Mouse (Mus musculus): Measurements from ENCODE around the gene Ereg.

Gene Ereg

GRCm38 (mm10) chr5:91074450-91074950 is at the start of gene Ereg:
Ereg (plus strand) TSS chr5:91074622.
- in situ Hi-C loops (cut with MboI; ENCODE audit: low pct_unique_long_range_greater_than_20kb in 1 of 2, low sequenced_read_pairs in 2 of 2, unreplicated experiment in 1 of 2): no loop called here

GRCm38 (mm10) chr5:91027164-91027563 is 47.3 kb upstream of the Ereg start, which contains the start of gene Epgn:
Epgn (plus strand) TSS chr5:91027464.
- in situ Hi-C loops (cut with MboI; ENCODE audit: low pct_unique_long_range_greater_than_20kb in 1 of 2, low sequenced_read_pairs in 2 of 2, unreplicated experiment in 1 of 2): no loop called here

GRCm38 (mm10) chr5:91027840-91028239 is 46.6 kb upstream of the Ereg start:
- in situ Hi-C loops (cut with MboI; ENCODE audit: low pct_unique_long_range_greater_than_20kb in 1 of 2, low sequenced_read_pairs in 2 of 2, unreplicated experiment in 1 of 2): no loop called here

- in situ Hi-C loops (cut with MboI; ENCODE audit: low pct_unique_long_range_greater_than_20kb in 1 of 2, low sequenced_read_pairs in 2 of 2, unreplicated experiment in 1 of 2): loop anchor here in 1 of 2 experiments (10.0 kb wide), 1 partner anchor 274 kb away; no protein-coding TSS in a partner anchor
Measured at GRCm38 (mm10) chr5:91030629-91031028, 43.8 kb upstream of the Ereg start.

GRCm38 (mm10) chr5:91035341-91035740 is 39.1 kb upstream of the Ereg start:
- in situ Hi-C loops (cut with MboI; ENCODE audit: low pct_unique_long_range_greater_than_20kb in 1 of 2, low sequenced_read_pairs in 2 of 2, unreplicated experiment in 1 of 2): loop anchor here in 1 of 2 experiments (10.0 kb wide), 1 partner anchor 269 kb away; no protein-coding TSS in a partner anchor

- in situ Hi-C loops (cut with MboI; ENCODE audit: low pct_unique_long_range_greater_than_20kb in 1 of 2, low sequenced_read_pairs in 2 of 2, unreplicated experiment in 1 of 2): loop anchor here in 1 of 2 experiments (10.0 kb wide), 1 partner anchor 268 kb away; no protein-coding TSS in a partner anchor
Measured at GRCm38 (mm10) chr5:91036628-91037027, 37.8 kb upstream of the Ereg start.

GRCm38 (mm10) chr5:91037756-91038155 is 36.7 kb upstream of the Ereg start:
- in situ Hi-C loops (cut with MboI; ENCODE audit: low pct_unique_long_range_greater_than_20kb in 1 of 2, low sequenced_read_pairs in 2 of 2, unreplicated experiment in 1 of 2): loop anchor here in 1 of 2 experiments (10.0 kb wide), 1 partner anchor 267 kb away; no protein-coding TSS in a partner anchor

GRCm38 (mm10) chr5:91038547-91038946 is 35.9 kb upstream of the Ereg start:
- in situ Hi-C loops (cut with MboI; ENCODE audit: low pct_unique_long_range_greater_than_20kb in 1 of 2, low sequenced_read_pairs in 2 of 2, unreplicated experiment in 1 of 2): loop anchor here in 1 of 2 experiments (10.0 kb wide), 1 partner anchor 266 kb away; no protein-coding TSS in a partner anchor

GRCm38 (mm10) chr5:91038963-91039362 is 35.5 kb upstream of the Ereg start:
- in situ Hi-C loops (cut with MboI; ENCODE audit: low pct_unique_long_range_greater_than_20kb in 1 of 2, low sequenced_read_pairs in 2 of 2, unreplicated experiment in 1 of 2): loop anchor here in 1 of 2 experiments (10.0 kb wide), 1 partner anchor 266 kb away; no protein-coding TSS in a partner anchor

- in situ Hi-C loops (cut with MboI; ENCODE audit: low pct_unique_long_range_greater_than_20kb in 1 of 2, low sequenced_read_pairs in 2 of 2, unreplicated experiment in 1 of 2): no loop called here
Measured at GRCm38 (mm10) chr5:91047987-91048386, 26.4 kb upstream of the Ereg start.

- in situ Hi-C loops (cut with MboI; ENCODE audit: low pct_unique_long_range_greater_than_20kb in 1 of 2, low sequenced_read_pairs in 2 of 2, unreplicated experiment in 1 of 2): no loop called here
Measured at GRCm38 (mm10) chr5:91048397-91048796, 26.0 kb upstream of the Ereg start.

GRCm38 (mm10) chr5:91072340-91072739 is 2.1 kb upstream of the Ereg start:
- in situ Hi-C loops (cut with MboI; ENCODE audit: low pct_unique_long_range_greater_than_20kb in 1 of 2, low sequenced_read_pairs in 2 of 2, unreplicated experiment in 1 of 2): no loop called here

GRCm38 (mm10) chr5:91073626-91074025 is 796 bp upstream of the Ereg start:
- in situ Hi-C loops (cut with MboI; ENCODE audit: low pct_unique_long_range_greater_than_20kb in 1 of 2, low sequenced_read_pairs in 2 of 2, unreplicated experiment in 1 of 2): no loop called here

GRCm38 (mm10) chr5:91074026-91074425 is 396 bp upstream of the Ereg start:
- in situ Hi-C loops (cut with MboI; ENCODE audit: low pct_unique_long_range_greater_than_20kb in 1 of 2, low sequenced_read_pairs in 2 of 2, unreplicated experiment in 1 of 2): no loop called here

- in situ Hi-C loops (cut with MboI; ENCODE audit: low pct_unique_long_range_greater_than_20kb in 1 of 2, low sequenced_read_pairs in 2 of 2, unreplicated experiment in 1 of 2): no loop called here
Measured at GRCm38 (mm10) chr5:91075021-91075420, 599 bp downstream of the Ereg start.

- in situ Hi-C loops (cut with MboI; ENCODE audit: low pct_unique_long_range_greater_than_20kb in 1 of 2, low sequenced_read_pairs in 2 of 2, unreplicated experiment in 1 of 2): no loop called here
Measured at GRCm38 (mm10) chr5:91083016-91083415, 8.6 kb downstream of the Ereg start.

GRCm38 (mm10) chr5:91085291-91085690 is 10.9 kb downstream of the Ereg start:
- in situ Hi-C loops (cut with MboI; ENCODE audit: low pct_unique_long_range_greater_than_20kb in 1 of 2, low sequenced_read_pairs in 2 of 2, unreplicated experiment in 1 of 2): no loop called here

GRCm38 (mm10) chr5:91090301-91090700 is 15.9 kb downstream of the Ereg start:
- in situ Hi-C loops (cut with MboI; ENCODE audit: low pct_unique_long_range_greater_than_20kb in 1 of 2, low sequenced_read_pairs in 2 of 2, unreplicated experiment in 1 of 2): no loop called here

GRCm38 (mm10) chr5:91097911-91098614 is 23.6 kb downstream of the Ereg start:
- in situ Hi-C loops (cut with MboI; ENCODE audit: low pct_unique_long_range_greater_than_20kb in 1 of 2, low sequenced_read_pairs in 2 of 2, unreplicated experiment in 1 of 2): no loop called here

- in situ Hi-C loops (cut with MboI; ENCODE audit: low pct_unique_long_range_greater_than_20kb in 1 of 2, low sequenced_read_pairs in 2 of 2, unreplicated experiment in 1 of 2): no loop called here
Measured at GRCm38 (mm10) chr5:91101742-91102141, 27.3 kb downstream of the Ereg start.
